Mouse (Mus musculus): ENCODE results near the gene Slc16a8.

DNA sequence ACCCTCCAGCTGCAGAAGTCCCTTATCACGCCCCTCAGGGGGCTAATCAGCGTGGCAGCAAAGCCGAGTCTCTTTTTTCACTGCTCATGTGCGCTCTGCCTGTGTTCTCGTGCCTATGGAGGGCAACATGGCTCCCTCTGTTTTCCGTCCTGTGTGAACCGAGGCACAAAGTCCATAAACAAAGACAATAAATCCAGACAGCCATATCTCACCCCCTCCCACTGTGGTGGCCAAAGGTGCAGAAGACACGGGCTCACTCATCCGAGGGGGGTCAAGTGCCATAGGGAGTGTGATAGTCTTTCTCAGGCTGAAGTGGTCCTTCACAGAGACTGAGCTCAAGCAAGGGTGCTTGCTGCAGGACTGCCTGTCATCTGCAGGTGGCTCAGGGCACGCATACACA lies 18.5 kb upstream of the Slc16a8 start:
- TF ChIP-seq GATA1 (IDR thresholded peaks at IDR 0.05; ENCODE audit: borderline replicate concordance, low read length) = no peak
- TF ChIP-seq FLI1 (IDR thresholded peaks at IDR 0.05; ENCODE audit: low read length) = no peak
